Mouse (Mus musculus) liver, adult 2 months (tissue): ENCODE data around the gene Ddt. TPM values are rescaled to one million over a fixed set of nuclear protein-coding genes. Genes with fewer than 3 reads are reported as not detected.

Source experiments
- DNase-seq: peaks from one replicate; pipeline ENCODE4 v3.0.0-alpha.2; 2011; ENCODE audit warnings: low read depth, low spot score; ENCODE audit errors: extremely low read depth
- H3K27ac ChIP-seq: fragments of 200-500 bp; replicated peaks from 2 replicates; pipeline ENCODE4 v1.5.1; 2012; ENCODE audit warnings: low read depth, mild to moderate bottlenecking, control low read depth, inconsistent platforms, low read length; ENCODE audit not compliant: insufficient read depth
- H3K27me3 ChIP-seq: fragments of 200-500 bp; 2 replicates; pipeline ENCODE4 v1.6.1; 2012; ENCODE audit warnings: mild to moderate bottlenecking, moderate library complexity, low read length, inconsistent platforms; ENCODE audit not compliant: control insufficient read depth, insufficient read depth
- H3K36me3 ChIP-seq: fragments of 200-500 bp; 2 replicates; pipeline ENCODE4 v1.6.1; 2012; ENCODE audit warnings: low read length, inconsistent platforms; ENCODE audit not compliant: control insufficient read depth, insufficient read depth
- H3K4me1 ChIP-seq: fragments of 200-500 bp; 2 replicates; pipeline ENCODE4 v1.6.1; 2011; ENCODE audit warnings: low read length; ENCODE audit not compliant: control insufficient read depth, insufficient read depth
- H3K4me3 ChIP-seq: fragments of 200-500 bp; 2 replicates; pipeline ENCODE4 v1.5.1; 2011; ENCODE audit warnings: low read depth, mild to moderate bottlenecking, control low read depth, low read length, moderate library complexity; ENCODE audit not compliant: insufficient read depth
- H3K79me2 ChIP-seq: fragments of 200-500 bp; 2 replicates; pipeline ENCODE4 v1.6.1; 2012; ENCODE audit warnings: inconsistent platforms, mild to moderate bottlenecking, low read length, moderate library complexity; ENCODE audit not compliant: control insufficient read depth, insufficient read depth
- H3K9ac ChIP-seq: fragments of 200-500 bp; 2 replicates; pipeline ENCODE4 v1.6.1; 2012; ENCODE audit warnings: low read depth, mild to moderate bottlenecking, control low read depth, inconsistent platforms, low read length
- CTCF ChIP-seq: fragments of 200-500 bp; IDR thresholded peaks from 2 replicates; pipeline ENCODE4 v1.5.1; 2011; ENCODE audit warnings: low read depth, low read length, control low read depth
- POLR2A ChIP-seq: fragments of 200-500 bp; IDR thresholded peaks from 2 replicates; pipeline ENCODE4 v1.6.1; 2011; ENCODE audit warnings: low read length, control low read depth; ENCODE audit not compliant: insufficient read depth; ENCODE audit errors: extremely low read depth
- WGBS: fragments of 180-500 bp; shearing (Covaris S2); methylation state at CpG from one replicate; pipeline ENCODE4 v1.1.7; 2018; 5-methylcytosine and 5-hydroxymethylcytosine counted together
- polyA plus RNA-seq: library from polyadenylated mRNA; depleted of rRNA; stranded (reverse); fragments of >200 nt; gene quantifications from 2 replicates; pipeline ENCODE4 v1.2.3, GENCODE M21; 2012; rRNA removed
- total RNA-seq: library from RNA; depleted of rRNA; stranded (reverse); fragments of >200 nt; gene quantifications from 2 replicates; pipeline ENCODE4 v1.2.3, GENCODE M21; 2014; rRNA removed

Ddt gene
- total RNA-seq (347 and 388 TPM in 2 replicates), polyA plus RNA-seq (898 and 914 TPM in 2 replicates)

- under 1% methylated on average over 47 of the region's 47 CpGs for WGBS
- Histone ChIP-seq H3K79me2 (no peaks in the 10 kb centered on the region), H3K27ac (peak within 1 kb of the TSS; percentile 86), H3K9ac (peak within 1 kb of the TSS; percentile 86), H3K4me3 (peak within 1 kb of the TSS; percentile 79), H3K27me3 (no peaks in the 10 kb centered on the region), H3K4me1 (no peaks in the 10 kb centered on the region), H3K36me3 (peaks cover 5% of the 10 kb centered on the region)
- peak; percentile 95 for DNase-seq
- peak; percentile 61 for TF ChIP-seq CTCF
- peak; percentile 96 for TF ChIP-seq POLR2A
Observed at GRCm38 (mm10) chr10:75772795-75773664, at the start of gene Ddt. TSS of gene Ddt (minus strand) at chr10:75773414.

- Histone ChIP-seq H3K36me3 (no peaks in the 10 kb centered on the region), H3K4me1 (no peaks in the 10 kb centered on the region), H3K27me3 (no peaks in the 10 kb centered on the region), H3K9ac (no peak within 1 kb of the TSS), H3K27ac (no peak within 1 kb of the TSS), H3K4me3 (no peak within 1 kb of the TSS), H3K79me2 (no peaks in the 10 kb centered on the region)
- 100% methylated on average over 2 of the region's 2 CpGs for WGBS
- no peak for DNase-seq
- no peak for TF ChIP-seq POLR2A
- TF ChIP-seq CTCF: no peak
Observed at GRCm38 (mm10) chr10:75822443-75822842, 49.2 kb upstream of the Ddt start, which contains the start of gene Gstt4. TSS of gene Gstt4 (minus strand) at chr10:75822543.

- Histone ChIP-seq H3K27ac (no peak overlapping the region), H3K27me3 (no peaks in the 10 kb centered on the region), H3K9ac (no peak overlapping the region), H3K36me3 (no peaks in the 10 kb centered on the region), H3K4me1 (no peaks in the 10 kb centered on the region), H3K4me3 (no peak overlapping the region), H3K79me2 (no peaks in the 10 kb centered on the region)
- TF ChIP-seq POLR2A (no peak), CTCF (no peak)
- DNase-seq: no peak
- WGBS: 92% methylated on average over 5 of the region's 5 CpGs
Observed at GRCm38 (mm10) chr10:75819882-75820281, 46.7 kb upstream of the Ddt start.

GRCm38 (mm10) chr10:75818641-75819040, 45.4 kb upstream of the Ddt start:
- Histone ChIP-seq H3K9ac (no peak overlapping the region), H3K27ac (no peak overlapping the region), H3K27me3 (no peaks in the 10 kb centered on the region), H3K4me3 (no peak overlapping the region), H3K36me3 (no peaks in the 10 kb centered on the region), H3K79me2 (no peaks in the 10 kb centered on the region), H3K4me1 (no peaks in the 10 kb centered on the region)
- DNase-seq: no peak
- 73% methylated on average over 10 of the region's 10 CpGs for WGBS
- TF ChIP-seq POLR2A: no peak
- 0 out of 2 replicates have a peak, but pooled peaks have one; percentile 9 for TF ChIP-seq CTCF

- TF ChIP-seq CTCF (no peak), POLR2A (no peak)
- peaks cover 9% of the 10 kb centered on the region for H3K4me1 ChIP-seq
- DNase-seq: peak; percentile 94
- 18% methylated on average over 2 of the region's 2 CpGs for WGBS
- H3K27me3 ChIP-seq: no peaks in the 10 kb centered on the region
- no peaks in the 10 kb centered on the region for H3K79me2 ChIP-seq
- 0 out of 2 replicates have a peak overlapping the region, but pooled peaks have one; percentile 25 for H3K27ac ChIP-seq
- H3K4me3 ChIP-seq: no peak overlapping the region
- H3K36me3 ChIP-seq: no peaks in the 10 kb centered on the region
- H3K9ac ChIP-seq: no peak overlapping the region
Observed at GRCm38 (mm10) chr10:75804217-75804616, 31.0 kb upstream of the Ddt start.

GRCm38 (mm10) chr10:75798176-75798696, 25.0 kb upstream of the Ddt start, which contains the start of gene Gstt1:
TSS of gene Gstt1 (minus strand) at chr10:75798584.
- Histone ChIP-seq H3K4me3 (peak within 1 kb of the TSS; percentile 52), H3K79me2 (peaks cover 12% of the 10 kb centered on the region; the same call in 1 of the 2 replicates), H3K9ac (peak within 1 kb of the TSS; percentile 75), H3K4me1 (peaks cover 20% of the 10 kb centered on the region), H3K27me3 (no peaks in the 10 kb centered on the region), H3K27ac (peak within 1 kb of the TSS; percentile 81), H3K36me3 (no peaks in the 10 kb centered on the region)
- no peak for TF ChIP-seq CTCF
- peak; percentile 81; the same call in 1 of the 2 replicates for TF ChIP-seq POLR2A
- under 1% methylated on average over 18 of the region's 18 CpGs for WGBS
- DNase-seq: peak; percentile 75
